Mouse (Mus musculus) liver, embryonic 14.5 days (tissue): ENCODE measurements around the gene Olfr1359. TPM values are rescaled to one million over a fixed set of nuclear protein-coding genes. Genes with fewer than 3 reads are reported as not detected.
"Not testable (repeated sequence)": the region's sequence is repeated elsewhere in the genome, so short reads cannot be mapped to it uniquely, and the experiment has no call there.

Source experiments
- ATAC-seq: fragments of 200-750 bp; cut with Nextera tagmentation; 2 replicates; pipeline ENCODE4 v1.8.0; 2017; ENCODE audit warnings: moderate number of reproducible peaks, mild to moderate bottlenecking, moderate library complexity; ENCODE audit not compliant: insufficient read depth
- DNase-seq, 3 experiments: peaks; one replicate each; pipeline ENCODE4 v3.0.0-alpha.2; 2012 to 2013; ENCODE audit warnings: low read depth in 3 of 3, low spot score in 3 of 3
- H3K27ac ChIP-seq: fragments of 300-500 bp; sonication (generic); 2 replicates; pipeline ENCODE4 v1.5.1; 2014; ENCODE audit warnings: moderate library complexity, mild to moderate bottlenecking, control low read depth, inconsistent platforms
- H3K27me3 ChIP-seq: fragments of 300-500 bp; sonication (generic); 2 replicates; pipeline ENCODE4 v1.6.1; 2014; ENCODE audit warnings: mild to moderate bottlenecking, low read length, moderate library complexity; ENCODE audit not compliant: control insufficient read depth, insufficient read depth
- H3K36me3 ChIP-seq: fragments of 300-500 bp; sonication (generic); replicated peaks from 2 replicates; pipeline ENCODE4 v1.6.1; 2014; ENCODE audit warnings: low read depth; ENCODE audit not compliant: control insufficient read depth, insufficient read depth
- H3K4me1 ChIP-seq, 2 experiments: fragments of 200-500 bp in 1 of 2; fragments of 300-500 bp in 1 of 2; sonication (generic) in 1 of 2; replicated peaks; 2 replicates each; pipeline ENCODE4 v1.6.1; 2012 to 2014; ENCODE audit warnings: antibody characterized with exemption in 1 of 2, inconsistent platforms in 1 of 2, low read length in 1 of 2; ENCODE audit not compliant: control insufficient read depth in 2 of 2, insufficient read depth in 2 of 2
- H3K4me2 ChIP-seq: fragments of 300-500 bp; sonication (generic); 2 replicates; pipeline ENCODE4 v1.6.1; 2014; ENCODE audit warnings: low read depth, mild to moderate bottlenecking, control low read depth, moderate library complexity
- H3K4me3 ChIP-seq, 2 experiments: fragments of 200-500 bp in 1 of 2; fragments of 300-500 bp in 1 of 2; sonication (generic) in 1 of 2; 2 replicates each; pipeline ENCODE4 v1.5.1; 2012 to 2014; ENCODE audit warnings: low read depth in 2 of 2, low read length in 2 of 2, mild to moderate bottlenecking in 2 of 2, control low read depth in 1 of 2, inconsistent platforms in 1 of 2, moderate library complexity in 1 of 2; ENCODE audit not compliant: insufficient read depth in 1 of 2
- H3K9ac ChIP-seq: fragments of 300-500 bp; sonication (generic); replicated peaks from 2 replicates; pipeline ENCODE4 v1.6.1; 2014; ENCODE audit warnings: mild to moderate bottlenecking, control low read depth, moderate library complexity
- H3K9me3 ChIP-seq: fragments of 300-500 bp; sonication (generic); 2 replicates; pipeline ENCODE4 v1.6.1; 2016; ENCODE audit warnings: low read length, mixed read lengths; ENCODE audit not compliant: control insufficient read depth
- CTCF ChIP-seq: IDR thresholded peaks from 2 replicates; pipeline ENCODE4 v1.5.1; 2016; ENCODE audit warnings: antibody characterized with exemption, low read depth, control low read depth
- EP300 ChIP-seq: IDR thresholded peaks from 2 replicates; pipeline ENCODE4 v1.6.1; 2016; ENCODE audit warnings: antibody characterized with exemption, low read depth
- whole genome bisulfite sequencing: fragments of 180-500 bp; shearing (Covaris S2); extraction: QIAGEN DNeasy Blood & Tissue Kit; methylation state at CpG from one replicate; pipeline ENCODE4 v1.1.7; 2014; ENCODE audit not compliant: insufficient replicate concordance; 5-methylcytosine and 5-hydroxymethylcytosine counted together
- polyA plus RNA-seq, 2 experiments: library from polyadenylated mRNA; depleted of rRNA in 1 of 2; stranded (reverse) in 1 of 2; unstranded in 1 of 2; fragments of >200 nt; fragmentation: Nextera tagmentation in 1 of 2; extraction: Ambion mirVana in 1 of 2; gene quantifications; 2 replicates each; pipeline versions ENCODE4 v1.2.1 to v1.2.3; 2012 to 2014

Olfr1359 gene
- polyA plus RNA-seq, 2 experiments, result not detected

GRCm38 (mm10) chr13:21729544-21729943 lies 31.6 kb downstream of the Olfr1359 start:
- 69% methylated on average over 1 of the region's 1 CpGs for WGBS
- no peak for ATAC-seq
- H3K4me2 ChIP-seq, result no peak overlapping the region
- H3K9ac ChIP-seq, result no peak overlapping the region
- TF ChIP-seq CTCF, result no peak
- H3K27ac ChIP-seq, result no peak overlapping the region
- no peaks in the 10 kb centered on the region for H3K27me3 ChIP-seq
- no peaks in the 10 kb centered on the region for H3K36me3 ChIP-seq
- H3K4me3 ChIP-seq, result no peak overlapping the region
- no peak for DNase-seq
- peaks cover 0 to 7% of the 10 kb centered on the region in 2 experiments; a peak in 3 of 4 replicates for H3K4me1 ChIP-seq
- H3K9me3 ChIP-seq, result no peaks in the 10 kb centered on the region

- no peak for ATAC-seq
- WGBS, result 77% methylated on average over 5 of the region's 5 CpGs
- TF ChIP-seq CTCF, result peak; percentile 40
- no peak for TF ChIP-seq EP300
- Histone ChIP-seq H3K4me1 (peaks cover 0 to 7% of the 10 kb centered on the region in 2 experiments; a peak in 3 of 4 replicates), H3K36me3 (no peaks in the 10 kb centered on the region), H3K9ac (peak overlapping the region; percentile 90), H3K4me2 (no peak overlapping the region; the same call in 1 of the 2 replicates), H3K27me3 (no peaks in the 10 kb centered on the region), H3K27ac (peak overlapping the region; percentile 92), H3K9me3 (no peaks in the 10 kb centered on the region), H3K4me3 (no peak overlapping the region)
- no peak for DNase-seq
These were observed 35.6 kb downstream of the Olfr1359 start for GRCm38 (mm10) chr13:21733466-21733865.

DNA sequence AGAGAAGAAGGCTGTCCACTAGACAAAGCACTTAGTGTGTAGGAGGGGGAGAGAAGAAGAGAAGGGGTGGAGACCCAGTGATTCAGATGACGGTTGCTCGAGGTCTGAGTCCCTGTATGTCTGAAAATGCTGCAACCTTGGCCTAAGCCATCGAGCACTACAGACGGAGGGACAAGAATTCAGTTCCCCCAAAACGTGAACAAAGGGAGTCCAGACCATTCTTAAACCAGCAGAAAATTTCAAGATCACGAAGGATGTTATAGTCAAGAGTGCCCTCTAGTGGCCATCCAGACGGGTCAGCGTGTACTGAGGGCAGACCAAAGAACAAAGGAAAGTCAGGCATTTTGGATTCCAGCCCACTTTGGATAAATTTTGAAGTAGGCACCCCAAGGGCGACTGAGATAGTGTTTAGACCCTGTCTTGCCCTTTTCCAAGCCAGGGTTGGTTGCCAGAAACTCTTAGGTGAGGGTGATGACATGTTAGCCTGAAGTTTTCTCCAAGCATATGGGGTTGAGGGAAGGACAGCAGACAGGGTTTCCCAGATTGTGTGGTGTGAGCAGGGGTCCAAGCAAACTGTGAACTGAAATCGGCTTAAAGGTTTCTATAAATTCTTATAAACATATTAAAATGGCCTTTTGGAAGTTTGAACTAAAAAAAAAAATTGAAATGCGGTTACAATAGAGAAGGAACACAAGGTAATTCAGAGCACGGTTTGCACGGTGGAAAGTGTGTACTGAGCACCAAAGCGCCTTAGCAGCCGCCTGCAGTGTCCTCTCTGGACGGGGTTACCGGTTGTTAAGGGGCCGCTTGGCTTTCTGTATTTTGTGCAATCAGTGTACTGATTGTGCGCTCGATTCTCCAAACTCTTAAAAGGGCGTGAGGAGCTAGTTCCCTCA lies 36.3 kb downstream of the Olfr1359 start:
- Histone ChIP-seq H3K9ac (peak overlapping the region; percentile 90), H3K4me3 (peak overlapping the region; percentile 56 to 59), H3K27me3 (no peaks in the 10 kb centered on the region), H3K27ac (peak overlapping the region; percentile 92), H3K36me3 (no peaks in the 10 kb centered on the region), H3K4me2 (peak overlapping the region; percentile 76), H3K9me3 (no peaks in the 10 kb centered on the region), H3K4me1 (peaks cover 0 to 7% of the 10 kb centered on the region in 2 experiments; a peak in 3 of 4 replicates)
- peak; percentile 93 for TF ChIP-seq CTCF
- 0 out of 2 replicates have a peak, but pooled peaks have one; percentile 38 for TF ChIP-seq EP300
- peak; percentile 60 for ATAC-seq
- 1% methylated on average over 21 of the region's 21 CpGs for WGBS
- peak; percentile 82 to 84 (median 82) for DNase-seq

GRCm38 (mm10) chr13:21734906-21735767 lies 37.2 kb downstream of the Olfr1359 start, which contains the start of gene Hist1h4j:
TSS of gene Hist1h4j (plus strand) at chr13:21735064.
- H3K4me1 ChIP-seq, H3K9me3 ChIP-seq, H3K27me3 ChIP-seq, H3K36me3 ChIP-seq: not testable (repeated sequence)
- WGBS, result 0% methylated on average over 43 of the region's 56 CpGs
- Histone ChIP-seq H3K4me2 (peak within 1 kb of the TSS; percentile 76), H3K9ac (peak within 1 kb of the TSS; percentile 90), H3K27ac (peak within 1 kb of the TSS; percentile 92), H3K4me3 (peak within 1 kb of the TSS; percentile 56 to 59)
- DNase-seq, result peak; percentile 81 to 83 (median 82)
- TF ChIP-seq EP300, result peak; percentile 86
- TF ChIP-seq CTCF, result 0 out of 2 replicates have a peak, but pooled peaks have one; percentile 6
- ATAC-seq, result peak; percentile 88
